Mouse (Mus musculus) heart, postnatal 10 days (tissue): ENCODE data around the gene Gm13279. TPM values are rescaled to one million over a fixed set of nuclear protein-coding genes. Genes with fewer than 3 reads are reported as not detected.
"Not testable (repeated sequence)": the region's sequence is repeated elsewhere in the genome, so short reads cannot be mapped to it uniquely, and the experiment has no call there.

Experiments used
- DNase-seq, 2 experiments: peaks; one replicate each; pipeline ENCODE4 v3.0.0; 2021
- intact Hi-C: fragments of 180-260 bp; cut with DNase I; formaldehyde crosslinking; loops from one replicate; pipeline ENCODE4 v1.15.1; 2025
- total RNA-seq, 2 experiments: library from RNA; stranded (reverse); gene quantifications; 2 replicates each; pipeline ENCODE4 v1.2.3; 2021

Gene Gm13279
- total RNA-seq, 2 experiments from 2014 or later: not detected

DNA sequence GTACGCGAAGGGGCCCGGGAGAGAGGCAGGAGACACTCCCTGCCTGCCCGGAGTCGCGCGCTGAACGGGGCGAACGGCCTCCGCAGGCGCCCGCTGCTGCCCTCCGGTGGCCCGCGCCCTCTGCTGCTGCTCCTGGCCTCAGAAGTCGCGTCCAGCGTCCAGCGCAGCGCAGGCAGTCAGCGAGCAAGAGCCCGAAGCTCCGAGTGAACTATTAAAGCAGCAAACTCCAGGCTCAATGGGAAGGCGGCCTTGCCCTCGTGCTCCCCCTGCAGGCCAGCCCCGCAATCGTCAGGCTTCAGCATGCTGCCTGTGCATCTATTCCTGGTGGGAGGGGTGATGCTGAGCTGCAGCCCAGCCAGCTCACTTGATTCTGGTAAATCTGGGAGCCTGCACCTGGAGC, 5.9 kb upstream of the Gm13279 start, which contains the start of gene Gm13278:
Gm13278 (plus strand) TSS at position 301 of the 400 bp plus-strand sequence.
- intact Hi-C loops, DNase-seq: not testable (repeated sequence)

DNA sequence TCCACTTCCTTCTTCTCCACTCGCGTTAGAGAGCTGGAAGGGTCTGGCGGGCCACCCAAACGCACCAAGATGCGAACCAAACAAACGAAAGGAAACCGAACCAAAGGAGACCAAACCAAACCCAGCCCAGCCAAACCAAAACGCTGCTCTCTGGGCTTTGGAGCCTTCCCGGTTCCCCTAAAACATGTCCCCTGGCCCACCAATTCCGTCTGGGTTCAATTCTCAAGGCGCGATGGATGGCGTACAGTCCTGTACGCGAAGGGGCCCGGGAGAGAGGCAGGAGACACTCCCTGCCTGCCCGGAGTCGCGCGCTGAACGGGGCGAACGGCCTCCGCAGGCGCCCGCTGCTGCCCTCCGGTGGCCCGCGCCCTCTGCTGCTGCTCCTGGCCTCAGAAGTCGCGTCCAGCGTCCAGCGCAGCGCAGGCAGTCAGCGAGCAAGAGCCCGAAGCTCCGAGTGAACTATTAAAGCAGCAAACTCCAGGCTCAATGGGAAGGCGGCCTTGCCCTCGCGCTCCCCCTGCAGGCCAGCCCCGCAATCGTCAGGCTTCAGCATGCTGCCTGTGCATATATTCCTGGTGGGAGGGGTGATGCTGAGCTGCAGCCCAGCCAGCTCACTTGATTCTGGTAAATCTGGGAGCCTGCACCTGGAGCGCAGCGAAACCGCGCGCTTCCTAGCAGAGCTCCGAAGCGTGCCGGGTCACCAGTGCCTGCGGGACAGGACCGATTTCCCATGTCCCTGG, 3.1 kb upstream of the Gm13279 start, which contains the start of gene Gm13275:
Gm13275 (plus strand) TSS at position 552 of the 740 bp plus-strand sequence.
- intact Hi-C loops: not testable (repeated sequence)
- DNase-seq: peak; percentile 86 to 90

GRCm38 (mm10) chr4:88799365-88799764, 2.2 kb downstream of the Gm13279 start, which contains the start of gene Gm13285:
Gene Gm13285, plus strand, starts transcription at chr4:88799665.
- DNase-seq, intact Hi-C loops: not testable (repeated sequence)

- intact Hi-C loops: not testable (repeated sequence)
Measured at GRCm38 (mm10) chr4:88802954-88803353, 5.8 kb downstream of the Gm13279 start, which contains the start of gene Gm13287. Gene Gm13287, plus strand, starts transcription at chr4:88803254.

DNA sequence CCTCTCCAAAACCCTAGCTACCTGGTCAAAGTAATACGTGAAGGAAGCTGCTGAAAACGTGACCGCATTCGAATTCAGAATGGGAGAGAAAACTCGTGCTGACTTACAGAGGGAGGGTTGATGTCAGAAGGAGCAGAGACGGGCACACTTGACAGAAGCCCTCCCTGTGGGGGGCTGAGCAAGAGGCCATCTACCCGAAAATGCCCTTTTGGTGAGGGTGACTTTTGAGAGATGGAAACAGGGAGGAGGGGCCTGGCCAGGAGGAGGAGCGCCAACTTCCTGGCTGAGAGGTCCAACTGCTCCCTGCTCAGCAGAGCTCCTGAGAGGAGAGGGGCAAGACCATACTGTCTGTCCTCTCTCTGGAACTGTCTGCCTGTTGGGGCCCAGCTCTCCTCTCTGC, 8.0 kb downstream of the Gm13279 start, which contains the start of gene Gm13288:
Gm13288 (plus strand) TSS at position 301 of the 400 bp plus-strand sequence.
- DNase-seq: not testable (repeated sequence)
- intact Hi-C loops: loop anchor here (5.0 kb wide), 1 partner anchor 322 kb away; no protein-coding TSS in a partner anchor

More at GRCm38 (mm10) chr4:88802954-88803353, 5.8 kb downstream of the Gm13279 start, which contains the start of gene Gm13287:
- not testable (repeated sequence) for DNase-seq

GRCm38 (mm10) chr4:88805761-88806160, 8.6 kb downstream of the Gm13279 start:
- intact Hi-C loops: loop anchor here (5.0 kb wide), 1 partner anchor 322 kb away; no protein-coding TSS in a partner anchor
- DNase-seq: peak; percentile 36 to 41

- intact Hi-C loops: loop anchor here (5.0 kb wide), 1 partner anchor 134 kb away; the partner anchor contains the start of gene Ifna2
- no peak for DNase-seq
Measured at GRCm38 (mm10) chr4:88815928-88816327, 18.7 kb downstream of the Gm13279 start, which contains the start of gene Ifna7. Gene Ifna7, plus strand, starts transcription at chr4:88816228.

GRCm38 (mm10) chr4:88819659-88820058, 22.5 kb downstream of the Gm13279 start, which contains the start of gene Ifna11:
Gene Ifna11, plus strand, starts transcription at chr4:88819959.
- intact Hi-C loops: loop anchor here (5.0 kb wide), 1 partner anchor 137 kb away; the partner anchor contains the start of gene Ifna2
- no peak for DNase-seq

DNA sequence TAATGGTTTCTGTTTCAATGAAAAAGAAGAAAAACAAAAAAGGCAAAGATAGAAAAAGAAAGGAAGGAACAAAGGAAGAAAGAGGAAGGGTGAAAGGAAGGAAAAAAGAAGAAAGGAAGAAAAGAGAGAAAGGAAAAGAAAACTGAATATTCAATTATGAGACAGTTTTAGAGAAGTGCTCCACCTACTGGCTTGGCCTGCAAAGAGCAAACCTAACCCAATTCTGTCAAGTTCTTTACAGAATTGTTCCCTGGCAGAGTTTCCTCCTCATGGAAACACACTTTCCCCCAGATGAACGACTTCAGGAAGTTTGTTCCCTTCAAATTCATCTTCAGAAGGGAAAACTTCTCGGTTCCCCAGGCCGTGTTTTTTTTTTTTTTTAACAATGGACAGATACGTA, 25.8 kb downstream of the Gm13279 start:
- peak in 1 of 2 experiments; percentile 21 for DNase-seq
- intact Hi-C loops: no loop called here

DNA sequence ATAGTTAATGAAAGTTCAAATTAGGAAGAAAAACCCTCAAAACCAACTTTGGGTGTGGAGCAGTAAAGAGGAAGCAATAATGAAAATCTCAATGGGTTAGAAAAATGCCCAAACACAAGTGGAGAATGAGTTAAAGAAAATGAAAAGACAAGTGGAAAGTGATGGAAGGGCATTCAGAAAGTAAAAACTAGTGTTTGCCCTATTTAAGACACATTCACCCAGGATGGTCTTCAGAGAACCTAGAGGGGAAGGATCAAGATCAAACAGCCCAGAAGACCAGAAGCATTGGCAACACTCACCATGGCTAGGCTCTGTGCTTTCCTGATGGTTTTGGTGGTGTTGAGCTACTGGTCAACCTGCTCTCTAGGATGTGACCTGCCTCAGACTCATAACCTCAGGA, 29.9 kb downstream of the Gm13279 start, which contains the start of gene Ifna6:
Ifna6 (plus strand) TSS at position 301 of the 400 bp plus-strand sequence.
- intact Hi-C loops, DNase-seq: not testable (repeated sequence)

GRCm38 (mm10) chr4:88830523-88830922, 33.3 kb downstream of the Gm13279 start:
- intact Hi-C loops: no loop called here
- peak; percentile 10 to 40 for DNase-seq

DNA sequence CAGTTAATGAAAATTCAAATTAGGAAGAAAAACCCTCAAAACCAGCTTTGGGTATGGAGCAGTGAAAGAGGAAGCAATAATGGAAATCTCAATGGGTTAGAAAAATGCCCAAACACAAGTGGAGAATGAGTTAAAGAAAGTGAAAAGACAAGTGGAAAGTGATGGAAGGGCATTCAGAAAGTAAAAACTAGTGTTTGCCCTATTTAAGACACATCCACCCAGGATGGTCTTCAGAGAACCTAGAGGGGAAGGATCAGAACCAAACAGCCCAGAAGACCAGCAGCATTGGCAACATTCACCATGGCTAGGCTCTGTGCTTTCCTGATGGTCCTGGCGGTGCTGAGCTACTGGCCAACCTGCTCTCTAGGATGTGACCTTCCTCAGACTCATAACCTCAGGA, 38.0 kb downstream of the Gm13279 start, which contains the start of gene Ifna5:
Ifna5 (plus strand) TSS at position 301 of the 400 bp plus-strand sequence.
- intact Hi-C loops, DNase-seq: not testable (repeated sequence)

DNA sequence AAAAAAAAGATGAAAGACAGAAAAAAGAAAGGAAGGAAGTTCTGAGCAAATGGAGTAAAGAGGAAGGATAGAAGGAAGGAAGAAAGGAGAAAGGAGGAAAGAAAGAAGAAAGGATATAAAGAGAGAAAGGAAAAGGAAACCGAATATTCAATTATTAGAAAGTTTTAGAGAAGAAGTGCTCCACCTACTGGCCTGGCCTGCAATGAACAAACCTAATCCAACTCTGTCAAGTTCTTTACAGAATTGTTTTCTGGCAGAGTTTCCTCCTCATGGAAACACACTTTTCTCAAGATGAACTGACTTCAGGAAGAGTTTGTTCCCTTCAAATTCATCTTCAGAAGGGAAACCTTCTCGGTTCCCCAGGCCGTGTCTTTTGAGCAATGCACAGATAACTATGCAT, 41.6 kb downstream of the Gm13279 start:
- peak in 1 of 2 experiments; percentile 23 for DNase-seq

GRCm38 (mm10) chr4:88840058-88840457, 42.9 kb downstream of the Gm13279 start:
- DNase-seq: no peak
- intact Hi-C loops: no loop called here

More for the DNA sequence above, 41.6 kb downstream of the Gm13279 start:
- intact Hi-C loops: no loop called here

DNA sequence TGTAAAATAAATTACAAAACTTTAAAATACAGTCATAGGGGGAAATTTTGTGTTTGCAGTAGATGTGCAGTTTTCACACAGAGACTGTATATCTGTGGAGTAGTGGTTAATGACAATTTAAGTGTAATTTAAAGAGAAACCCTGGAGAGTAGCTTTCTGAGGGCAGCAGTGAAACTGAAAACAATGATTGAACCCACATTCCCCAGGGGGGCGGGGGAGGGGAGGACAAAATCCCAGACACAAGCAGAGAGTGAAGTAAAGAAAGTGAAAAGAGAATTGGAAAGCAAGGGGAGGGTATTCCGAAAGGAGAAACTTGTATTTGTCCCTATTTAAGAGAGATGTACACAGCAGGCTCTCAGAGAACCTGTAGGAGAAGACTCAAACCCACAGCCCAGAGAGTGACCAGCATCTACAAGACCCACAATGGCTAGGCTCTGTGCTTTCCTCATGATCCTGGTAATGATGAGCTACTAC, 44.3 kb downstream of the Gm13279 start, which contains the start of gene Ifna4:
Ifna4 (plus strand) TSS at position 424 of the 474 bp plus-strand sequence.
- DNase-seq: no peak
- intact Hi-C loops: no loop called here

- DNase-seq: no peak
- intact Hi-C loops: no loop called here
Measured at GRCm38 (mm10) chr4:88845334-88845733, 48.1 kb downstream of the Gm13279 start.

Other genes starting within 250 kb of the Gm13279 start
- not detected for gene Ifna15, start 239.2 kb upstream of the Gm13279 start, total RNA-seq
- not detected for gene Ifna14, start 225.6 kb upstream of the Gm13279 start, total RNA-seq
- not detected for gene Ifna9, start 205.0 kb upstream of the Gm13279 start, total RNA-seq
- gene Ifna12, start 194.0 kb upstream of the Gm13279 start, total RNA-seq: not detected
- gene C87499, start 163.0 kb upstream of the Gm13279 start, total RNA-seq: not detected
- gene Ifna13, start 152.9 kb upstream of the Gm13279 start, total RNA-seq: not detected
- gene Ifna16, start 120.5 kb upstream of the Gm13279 start, total RNA-seq: not detected
- not detected for gene Ifna2, start 113.5 kb upstream of the Gm13279 start, total RNA-seq
- not detected for gene Ifnab, start 106.0 kb upstream of the Gm13279 start, total RNA-seq
- under 1 TPM; 0.50 TPM for gene Gm26566, start 75.6 kb upstream of the Gm13279 start, total RNA-seq
- gene Klhl9, start 74.9 kb upstream of the Gm13279 start, total RNA-seq: 10 to 100 TPM; 82.6 to 87.1 TPM
- gene Gm13271, start 42.5 kb upstream of the Gm13279 start, total RNA-seq: not detected
- not detected for gene Gm13283, start 37.3 kb upstream of the Gm13279 start, total RNA-seq
- gene Gm13290, start 23.6 kb upstream of the Gm13279 start, total RNA-seq: not detected
- not detected for gene Gm13289, start 20.5 kb upstream of the Gm13279 start, total RNA-seq
- not detected for gene Gm13272, start 17.5 kb upstream of the Gm13279 start, total RNA-seq
- not detected for gene Ifnz, start 15.3 kb upstream of the Gm13279 start, total RNA-seq
- gene Gm13276, start 11.7 kb upstream of the Gm13279 start, total RNA-seq: not detected
- not detected for gene Gm13277, start 8.8 kb upstream of the Gm13279 start, total RNA-seq
- gene Gm13278, start 5.8 kb upstream of the Gm13279 start, total RNA-seq: not detected
- gene Gm13275, start 2.9 kb upstream of the Gm13279 start, total RNA-seq: not detected
- under 1 TPM; 0.31 to 0.40 TPM for gene Gm13285, start 2.3 kb downstream of the Gm13279 start, total RNA-seq
- not detected for gene Gm13287, start 5.9 kb downstream of the Gm13279 start, total RNA-seq
- gene Gm13288, start 8.1 kb downstream of the Gm13279 start, total RNA-seq: not detected
- gene Ifna7, start 18.8 kb downstream of the Gm13279 start, total RNA-seq: not detected
- gene Ifna11, start 22.6 kb downstream of the Gm13279 start, total RNA-seq: not detected
- gene Ifna6, start 30.0 kb downstream of the Gm13279 start, total RNA-seq: not detected
- not detected for gene Ifna5, start 38.1 kb downstream of the Gm13279 start, total RNA-seq
- gene Ifna4, start 44.5 kb downstream of the Gm13279 start, total RNA-seq: not detected
- not detected for gene Ifna1, start 52.7 kb downstream of the Gm13279 start, total RNA-seq
- gene Ifne, start 82.8 kb downstream of the Gm13279 start, total RNA-seq: not detected